Mouse (Mus musculus): ENCODE data around the gene Srr.

Gene Srr

DNA sequence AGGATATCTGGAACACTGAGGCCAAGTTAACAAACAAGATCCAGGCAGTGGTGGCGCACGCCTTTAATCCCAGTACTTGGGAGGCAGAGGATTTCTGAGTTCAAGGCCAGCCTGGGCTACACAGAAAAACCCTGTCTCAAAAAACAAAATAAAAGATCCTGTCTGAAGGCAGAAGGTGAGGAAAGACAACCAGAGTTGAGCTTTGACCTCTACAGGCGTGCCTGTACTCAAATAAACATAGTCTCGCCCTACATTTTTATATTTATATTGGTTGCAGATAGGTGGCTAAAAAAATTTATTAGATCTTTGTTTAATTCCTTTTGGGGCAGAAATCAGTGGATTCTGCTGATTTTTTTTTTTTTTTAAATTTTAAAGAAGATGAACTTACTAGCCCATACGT is 23.3 kb downstream of the Srr start:
- no peak for DNase-seq

DNA sequence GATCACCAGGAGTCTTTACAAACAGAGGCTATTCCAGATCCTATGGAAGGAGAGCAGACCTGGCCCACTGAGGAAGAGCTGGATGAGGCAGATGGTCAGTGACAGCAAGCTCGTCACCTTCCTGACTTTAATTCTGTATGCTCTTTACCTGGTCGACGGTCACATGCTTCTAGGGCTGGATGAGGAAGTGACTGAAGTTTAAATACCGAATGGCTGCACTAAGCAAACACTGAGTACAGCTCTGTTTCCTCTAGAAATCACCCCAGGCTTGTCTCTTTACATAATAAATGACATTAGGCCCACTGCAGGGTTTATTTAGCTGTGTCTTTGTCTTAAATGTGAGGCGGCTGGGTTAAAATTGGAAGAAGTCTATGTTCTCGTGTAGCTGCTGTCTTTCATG is 24.2 kb downstream of the Srr start:
- DNase-seq: no peak

DNA sequence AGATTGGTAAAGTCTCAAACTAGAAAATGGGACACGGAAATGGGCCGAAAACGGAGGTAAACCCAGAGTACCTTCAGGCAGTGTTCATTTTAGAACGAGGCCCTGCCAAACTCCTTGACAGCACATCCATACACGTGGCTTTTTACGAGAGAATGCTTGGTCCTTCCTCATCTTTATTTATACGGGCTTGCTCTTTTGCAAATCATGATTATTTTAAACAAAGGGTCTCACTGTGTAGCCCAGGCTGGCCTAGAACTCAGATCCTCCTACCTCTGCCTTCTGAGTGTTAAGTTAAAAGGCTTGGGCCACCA is 27.3 kb downstream of the Srr start:
- no peak for DNase-seq

DNA sequence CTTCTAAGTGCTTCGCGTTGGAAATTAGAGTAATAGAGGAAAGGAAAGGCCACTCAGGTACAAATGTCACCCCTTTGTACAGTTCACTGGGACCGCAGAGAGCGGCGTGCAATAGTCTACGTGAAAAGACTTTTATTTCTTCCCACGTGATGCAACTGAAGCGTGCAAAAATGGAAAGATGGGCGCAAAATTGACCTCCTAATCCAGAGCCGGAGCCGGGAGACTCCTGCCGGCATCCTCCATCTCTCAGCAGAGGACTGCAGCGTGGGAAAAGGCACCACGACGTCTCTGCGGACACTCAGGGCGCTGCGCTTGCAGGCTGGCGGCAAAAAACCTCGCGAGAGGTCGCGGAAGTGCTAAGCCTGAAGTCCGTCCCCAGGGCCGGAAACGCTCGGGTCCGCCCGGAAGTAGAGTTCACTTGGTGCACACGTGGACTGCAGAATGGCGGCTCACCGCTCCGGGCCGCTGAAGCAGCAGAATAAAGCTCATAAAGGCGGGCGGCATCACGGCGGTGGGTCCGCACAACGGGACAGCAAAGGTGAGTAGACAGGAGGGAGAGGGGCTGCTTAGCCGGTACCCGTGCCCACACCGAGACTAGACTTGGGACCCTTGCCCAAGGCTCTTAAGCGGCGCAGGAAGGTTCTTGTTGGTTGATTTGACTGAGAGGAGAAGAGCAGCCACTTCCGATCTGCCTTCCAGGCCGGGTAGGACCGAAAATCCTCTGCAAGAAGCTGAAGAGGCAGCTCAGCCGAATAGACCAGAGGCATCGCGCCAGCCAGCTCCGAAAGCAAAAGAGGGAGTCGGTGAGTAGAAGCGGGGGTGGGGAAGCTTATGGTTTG is 27.9 kb downstream of the Srr start, which contains the start of gene Tsr1:
Tsr1 (plus strand) TSS at position 394 of the 839 bp plus-strand sequence.
- DNase-seq: peak; percentile 81 to 83

DNA sequence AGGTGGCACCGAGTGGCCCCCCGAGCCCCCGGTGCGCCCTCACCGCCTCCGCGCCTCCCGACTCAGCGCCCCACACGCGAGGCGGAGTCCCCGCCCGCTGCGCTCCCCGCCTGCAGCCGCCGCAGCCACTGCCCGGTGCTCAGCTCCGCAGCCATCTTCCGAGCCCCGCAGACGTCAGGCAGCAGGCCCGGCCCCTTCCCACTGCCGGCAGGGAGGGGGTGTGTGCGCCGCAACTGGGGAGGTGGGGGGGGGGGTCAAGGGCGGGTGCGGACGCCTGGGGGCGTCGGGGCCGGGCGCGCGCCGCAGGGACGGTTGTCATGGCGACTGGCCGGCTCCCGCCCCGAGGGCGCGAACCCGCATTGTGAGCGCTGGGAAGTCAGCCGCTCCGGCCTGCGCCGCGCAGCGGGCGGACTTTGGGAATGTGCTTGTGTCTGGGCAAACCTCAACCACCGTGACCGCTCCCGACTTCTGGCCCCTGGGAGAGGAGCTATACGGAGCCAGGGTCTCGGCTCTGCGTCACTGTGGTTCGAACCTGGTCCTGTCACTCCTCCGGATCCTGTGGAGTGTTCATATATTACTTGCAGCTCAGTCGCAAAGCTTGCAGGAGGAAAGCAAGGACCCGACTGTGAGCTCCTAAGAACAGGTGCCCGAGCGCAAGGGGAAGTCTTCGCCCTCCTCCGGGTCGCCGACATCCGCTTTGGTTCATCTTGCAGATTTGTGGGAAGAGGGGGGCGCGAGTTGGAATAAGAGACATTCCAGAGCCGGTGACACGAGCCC is 28.7 kb downstream of the Srr start, which contains the start of gene Sgsm2:
Sgsm2 (minus strand) TSS at position 160 of the 777 bp plus-strand sequence.
- DNase-seq: peak; percentile 37 to 60

DNA sequence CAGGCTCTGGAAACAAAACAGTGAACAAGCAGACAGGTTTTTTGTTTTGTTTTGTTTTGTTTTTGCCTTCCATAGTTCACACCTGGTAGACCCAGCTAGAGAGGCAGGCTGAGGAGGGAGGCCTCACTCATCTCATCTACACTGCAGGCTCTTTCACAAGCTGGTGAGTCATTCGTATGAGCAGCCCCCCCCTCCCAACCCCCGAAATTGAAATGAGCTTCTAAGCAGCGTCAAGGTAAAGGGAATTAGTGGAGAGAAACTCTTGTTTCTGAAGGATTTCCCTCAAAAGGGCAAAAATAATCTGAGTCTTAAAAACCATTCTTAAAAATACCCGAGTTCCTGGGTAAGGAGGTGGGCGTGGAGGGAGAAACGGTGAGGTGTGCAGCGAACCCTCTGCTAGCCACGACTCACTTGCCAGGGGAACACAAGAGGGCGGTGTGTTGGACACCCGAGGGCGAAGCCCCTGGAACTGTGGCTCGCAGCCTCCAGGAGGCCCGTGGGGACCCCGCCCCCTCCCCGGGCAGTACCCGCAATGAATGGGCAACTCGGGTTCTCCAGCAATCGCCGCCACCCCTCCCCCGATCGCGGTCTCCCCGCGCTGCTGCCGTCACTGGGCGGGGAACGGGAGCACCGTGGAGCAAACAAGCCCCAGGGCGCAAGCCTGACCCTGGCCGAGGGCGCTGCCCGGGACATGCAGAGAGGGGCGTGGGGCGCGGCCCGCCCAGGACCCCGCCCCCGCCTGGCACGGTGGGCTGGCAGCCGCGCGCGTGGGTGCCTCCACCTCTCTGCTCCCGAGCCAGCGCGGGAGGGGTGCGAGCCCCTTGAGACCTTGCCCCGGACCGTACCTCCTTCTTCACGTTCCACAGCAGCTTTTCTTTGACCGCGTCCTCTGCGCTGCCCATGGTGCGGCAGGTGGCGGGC is 29.5 kb downstream of the Srr start:
- peak in 1 of 2 experiments; percentile 48 for DNase-seq

DNA sequence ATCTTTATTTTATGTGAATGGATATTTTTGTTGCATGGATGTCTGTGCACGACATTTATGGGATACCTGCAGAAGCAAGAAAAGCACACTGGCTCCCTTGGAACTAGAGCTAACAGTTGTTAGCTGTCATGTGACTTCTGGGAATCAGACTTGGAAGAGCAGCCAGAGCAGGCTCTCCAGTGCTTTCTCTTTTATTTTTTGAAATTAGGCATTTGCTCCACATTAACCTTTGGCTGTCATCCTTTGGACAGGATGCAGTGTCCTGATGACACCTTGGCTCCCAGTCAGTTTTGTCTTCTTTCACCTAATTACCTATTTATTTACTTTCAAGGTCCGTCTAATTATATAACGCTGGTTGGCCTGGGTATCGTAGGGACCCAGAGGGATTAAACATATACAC is 31.1 kb downstream of the Srr start:
- no peak for DNase-seq

DNA sequence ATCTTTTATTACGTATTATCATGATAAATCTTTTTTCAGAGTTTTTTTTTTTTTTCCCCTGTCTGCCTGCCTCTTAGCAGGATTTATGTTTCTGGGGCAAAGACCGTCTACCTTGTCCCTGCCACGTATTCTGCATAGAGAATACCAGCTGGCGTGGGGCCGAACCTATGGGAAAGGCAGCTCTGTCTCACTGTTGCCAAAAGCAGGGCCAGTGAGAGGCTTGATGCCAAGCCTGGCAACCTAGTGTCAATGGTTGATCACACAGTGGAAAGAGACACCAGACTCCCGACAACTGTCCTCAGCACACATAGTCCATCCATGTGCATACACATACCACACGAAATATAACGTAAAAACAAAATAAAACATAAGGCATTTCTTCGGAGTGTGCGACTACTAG is 42.6 kb downstream of the Srr start:
- no peak for DNase-seq

DNA sequence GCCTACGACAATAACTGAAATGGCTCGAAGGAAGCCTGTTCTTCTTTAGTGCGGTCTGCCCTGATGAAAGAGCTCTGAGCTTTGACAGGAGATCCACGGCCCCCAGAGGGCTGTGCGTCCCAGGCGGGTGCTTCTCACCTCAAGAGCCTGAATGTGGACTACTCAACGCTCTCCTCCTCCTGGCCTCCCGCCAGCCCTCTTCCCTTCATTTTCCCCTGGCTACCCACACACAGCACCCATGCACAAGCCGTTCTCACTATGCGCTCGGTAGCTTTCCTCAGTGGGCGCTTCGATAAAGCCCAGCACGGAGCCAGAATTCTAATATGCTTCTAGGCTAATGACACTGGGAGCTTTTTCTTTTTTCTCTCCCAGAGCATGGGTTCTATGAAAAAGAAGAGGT is 43.8 kb downstream of the Srr start:
- DNase-seq: no peak

DNA sequence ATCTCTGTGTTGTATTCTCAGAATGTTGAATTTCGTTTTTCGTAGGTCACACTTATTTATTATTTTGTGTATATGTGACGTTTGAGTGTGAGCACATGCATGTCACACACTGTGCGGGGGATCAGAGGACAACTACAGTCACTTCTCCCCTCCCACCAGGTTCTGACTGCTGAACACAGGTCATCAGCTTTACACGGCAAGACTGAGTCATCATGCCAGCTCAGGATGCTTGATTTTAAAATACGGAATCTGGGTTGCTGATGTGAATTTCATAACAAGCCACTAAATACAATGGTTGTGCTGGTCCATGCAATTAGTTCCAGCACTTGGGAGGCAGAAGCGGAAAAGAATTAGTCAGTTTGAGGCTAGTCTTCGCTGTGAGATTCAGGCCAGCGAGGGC is 44.7 kb downstream of the Srr start:
- DNase-seq: no peak

DNA sequence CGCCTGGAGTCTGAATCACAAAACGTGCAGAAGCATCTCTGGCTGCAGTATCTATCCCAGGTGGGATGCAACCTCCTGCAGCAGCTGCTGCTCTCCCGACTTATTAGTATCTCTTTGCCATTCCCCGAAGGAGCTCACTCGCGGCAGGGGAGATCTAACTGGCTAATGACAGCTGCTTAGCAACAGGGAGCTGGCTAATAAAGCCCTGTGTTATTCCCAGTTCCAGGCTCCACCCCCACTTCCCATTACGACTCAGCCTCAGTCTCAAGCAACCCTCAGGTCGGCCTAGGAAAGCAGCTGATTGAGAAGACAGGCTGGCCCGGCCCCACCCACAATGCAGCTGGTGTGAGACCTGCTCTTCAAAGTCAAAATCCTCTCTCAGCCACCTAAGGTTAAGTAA is 48.9 kb downstream of the Srr start:
- no peak for DNase-seq

DNA sequence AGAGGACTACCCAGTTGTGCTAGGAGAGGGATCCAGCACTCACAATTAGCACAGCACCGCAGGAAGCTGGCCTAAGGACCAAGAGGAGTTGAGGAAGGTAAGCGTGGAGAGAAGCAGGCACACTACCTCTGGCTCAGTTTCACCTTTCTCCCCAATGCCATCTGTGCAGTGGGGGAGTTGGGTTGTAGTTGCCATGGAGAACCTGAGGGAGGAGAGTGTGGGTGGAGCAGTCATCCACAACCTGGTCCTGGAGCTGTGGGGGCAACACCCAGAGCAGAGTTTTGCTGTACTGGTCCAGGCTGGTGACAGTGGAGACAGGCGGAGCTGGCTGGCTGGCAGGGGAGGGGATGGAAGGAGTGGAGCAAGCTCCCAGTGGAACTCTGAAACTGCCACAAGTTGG is 51.1 kb downstream of the Srr start:
- no peak for DNase-seq

DNA sequence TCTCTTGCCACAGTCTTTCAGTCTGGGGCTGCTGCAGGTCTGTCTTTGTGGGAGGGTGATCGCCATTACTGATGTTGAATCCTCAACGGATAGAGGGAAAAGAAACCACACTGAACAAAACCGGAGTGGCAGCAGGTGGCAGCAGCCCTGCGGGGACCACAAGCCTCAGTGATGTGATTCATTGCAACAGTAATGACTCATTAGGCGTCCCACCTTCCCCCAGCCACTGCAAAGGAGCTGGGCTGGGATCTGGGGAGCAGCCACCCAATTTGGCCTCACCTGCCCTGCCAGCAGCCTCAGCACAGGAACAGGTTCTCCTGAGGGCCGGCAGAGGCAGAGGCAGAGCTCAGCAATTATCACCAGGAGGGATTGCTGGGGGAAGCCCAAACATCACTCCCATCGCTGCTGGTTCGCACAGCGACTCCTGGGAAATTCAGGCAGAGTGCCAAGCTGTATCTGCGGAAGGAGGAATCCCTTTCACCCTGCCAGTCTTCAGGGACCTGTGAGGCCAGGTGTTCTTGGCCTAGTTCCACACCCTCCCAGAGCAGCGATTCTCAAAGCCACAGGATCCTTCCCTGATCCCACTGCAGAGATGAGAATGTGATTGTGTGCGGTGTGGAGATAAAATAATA is 54.6 kb downstream of the Srr start:
- no peak for DNase-seq

DNA sequence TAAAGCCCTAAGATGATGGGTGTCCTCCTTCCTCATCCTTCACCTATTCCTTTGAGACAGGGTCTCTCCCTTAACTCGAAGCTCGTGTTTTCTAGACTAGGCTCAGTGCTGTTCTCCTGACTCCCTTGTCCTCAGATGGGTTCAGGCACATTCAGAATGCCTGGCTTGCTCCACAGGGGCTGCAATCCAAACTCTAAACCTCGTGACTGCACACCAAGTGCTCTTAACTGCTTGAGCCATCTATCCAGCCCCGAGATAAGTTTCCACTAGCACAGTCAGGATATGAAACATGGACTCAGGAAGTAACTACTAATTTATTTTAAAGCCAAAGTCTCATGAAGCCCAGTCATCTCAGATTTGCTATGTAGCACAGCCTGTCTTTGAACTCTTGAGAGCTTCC is 55.2 kb downstream of the Srr start:
- DNase-seq: no peak

DNA sequence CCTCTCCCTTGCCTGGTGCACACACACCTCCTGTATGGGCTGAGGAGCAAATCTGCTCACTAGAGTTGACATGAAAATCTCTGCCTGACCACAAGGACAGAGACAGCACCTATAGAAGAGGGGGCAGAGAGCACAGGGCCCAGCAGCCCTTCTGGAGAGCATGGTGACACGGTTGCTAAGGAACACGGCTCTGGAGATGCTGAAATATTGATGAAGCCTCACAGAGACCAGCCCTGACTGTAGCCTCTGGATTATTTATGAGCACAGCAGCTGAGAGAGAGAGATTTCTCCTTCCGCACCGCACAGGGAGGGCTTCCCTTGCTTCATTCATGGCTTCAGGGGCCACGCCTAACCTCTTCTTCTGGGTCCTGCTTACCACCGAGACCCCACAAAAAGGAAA is 56.1 kb downstream of the Srr start:
- no peak for DNase-seq

DNA sequence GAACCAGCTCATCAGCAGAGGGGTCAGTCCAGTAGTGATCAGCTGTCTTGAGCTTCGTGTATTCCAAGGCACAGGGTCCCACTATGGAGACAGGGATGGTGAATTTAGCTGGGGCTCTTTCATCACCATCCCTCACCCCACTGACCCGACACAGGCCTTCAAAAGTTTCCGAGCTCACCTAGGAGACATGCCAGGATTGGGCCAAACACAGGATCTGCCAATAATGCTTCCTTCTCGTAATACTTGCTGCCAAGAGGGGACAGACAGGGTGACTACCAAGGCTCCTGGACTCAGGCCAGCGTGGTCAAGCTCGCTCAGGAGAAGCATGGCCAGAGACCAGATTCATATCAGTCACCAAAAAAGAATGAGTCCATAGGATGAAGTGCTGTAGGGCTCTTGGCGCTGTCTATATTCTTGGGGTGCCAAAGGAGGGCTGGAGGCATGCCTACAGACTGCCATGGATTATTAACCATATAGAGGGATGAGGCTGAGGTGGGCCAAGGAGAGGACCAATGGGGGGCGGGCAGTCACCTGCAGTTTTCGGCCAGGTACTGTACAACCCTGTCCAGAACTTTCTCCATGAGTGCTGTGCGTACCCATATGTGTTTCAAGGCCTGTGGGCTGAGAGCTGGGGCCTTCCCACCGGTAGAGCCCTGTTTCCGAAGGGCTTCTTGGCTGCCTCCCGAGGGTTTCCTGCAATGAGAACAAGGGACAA is 57.5 kb downstream of the Srr start:
- no peak for DNase-seq

DNA sequence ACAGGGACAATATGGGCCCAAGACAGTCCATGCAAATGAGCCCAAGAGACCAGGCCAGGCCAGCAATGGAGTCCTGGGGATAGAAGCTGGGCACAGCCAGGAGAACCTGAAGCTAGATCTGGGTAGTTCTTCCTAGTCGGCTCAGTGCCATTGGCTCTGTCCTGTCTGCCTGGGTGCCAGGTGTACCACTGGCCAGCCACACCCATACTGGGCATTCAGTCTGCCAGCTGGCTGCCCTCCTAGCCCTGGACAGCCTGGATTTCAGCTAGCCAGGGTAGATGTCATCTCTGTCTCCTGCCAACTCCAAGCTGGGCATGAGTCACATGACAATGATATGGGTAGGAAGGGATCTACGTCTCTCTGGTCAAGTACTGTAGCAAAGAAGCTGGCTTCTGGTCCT is 58.6 kb downstream of the Srr start:
- no peak for DNase-seq

DNA sequence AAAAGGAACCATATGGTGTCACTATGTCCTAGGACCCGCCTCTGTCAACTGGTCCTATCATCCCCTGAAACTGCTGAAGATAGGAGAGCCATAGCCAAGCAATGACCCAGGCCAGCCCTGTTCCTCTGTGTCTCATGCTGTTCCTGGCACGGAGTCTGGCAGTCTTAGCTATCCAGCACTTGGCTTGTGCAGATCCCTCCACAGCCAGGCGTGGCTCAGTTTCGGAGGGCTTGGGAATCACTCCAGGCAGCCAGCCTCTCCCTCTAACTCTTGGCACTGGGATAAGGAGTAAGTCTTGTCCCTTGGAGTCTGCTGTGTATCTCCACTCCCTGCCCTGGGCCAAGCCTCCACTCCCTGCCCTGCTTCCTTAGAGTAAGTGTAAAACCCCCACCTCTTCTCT is 59.1 kb downstream of the Srr start:
- no peak for DNase-seq

DNA sequence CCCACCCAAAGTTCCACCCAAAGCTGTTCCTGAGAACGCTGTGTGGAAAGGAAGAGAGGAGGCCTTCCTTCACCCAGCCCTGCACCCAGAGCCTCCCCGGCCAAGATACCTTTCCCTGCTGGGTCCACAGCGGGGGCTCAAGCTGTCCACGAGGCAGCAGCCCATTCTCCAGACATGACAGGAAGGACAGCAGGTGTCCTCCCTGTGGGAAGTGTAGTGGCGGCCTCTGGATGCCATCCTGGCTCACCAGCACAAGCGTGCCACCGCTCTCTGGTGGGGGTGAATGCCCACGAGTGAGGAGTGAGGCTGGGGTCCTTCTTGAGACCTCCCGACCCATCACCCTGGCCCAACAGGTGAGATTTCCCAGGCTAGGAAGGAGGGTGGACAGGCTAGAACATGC is 60.5 kb downstream of the Srr start:
- no peak for DNase-seq

DNA sequence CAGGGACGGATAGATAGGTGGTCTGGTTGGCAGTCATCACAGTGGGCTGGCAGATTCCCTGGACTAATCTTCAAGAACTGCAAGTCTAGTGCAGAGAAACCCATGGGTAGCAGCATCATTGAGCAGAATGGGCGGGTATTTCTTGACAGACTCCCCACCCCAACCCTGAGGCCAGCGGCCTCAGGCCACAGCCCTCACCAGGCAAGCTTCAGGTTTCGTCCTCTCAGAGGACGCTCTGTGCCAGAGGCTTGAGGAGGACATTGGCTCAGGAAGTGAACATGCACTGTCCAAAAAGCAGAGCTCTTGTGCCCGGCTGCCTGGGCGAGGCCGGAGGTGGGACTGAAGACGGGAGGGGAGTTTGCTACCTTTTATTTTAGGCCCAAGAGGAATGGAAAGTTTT is 61.3 kb downstream of the Srr start:
- no peak for DNase-seq

DNA sequence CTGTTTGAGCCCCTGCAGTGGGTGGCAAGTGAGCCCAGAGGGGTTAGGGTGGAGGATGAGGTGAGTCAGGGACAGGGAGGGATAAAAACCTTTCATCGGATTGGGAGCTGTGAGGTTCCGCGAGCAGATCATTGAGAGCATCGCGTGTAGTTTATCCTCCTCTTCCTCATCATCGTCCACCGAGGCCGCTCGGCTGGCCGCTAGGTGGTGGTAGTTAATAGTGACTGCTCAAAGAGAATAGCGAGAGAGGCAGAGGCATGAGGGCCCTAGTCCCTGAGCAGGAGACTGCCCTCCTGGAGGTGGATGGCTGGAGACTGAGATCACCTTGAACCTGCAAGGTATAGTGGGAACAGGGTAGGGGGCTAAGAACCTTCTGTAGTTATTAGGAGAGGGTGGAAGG is 62.3 kb downstream of the Srr start:
- no peak for DNase-seq

DNA sequence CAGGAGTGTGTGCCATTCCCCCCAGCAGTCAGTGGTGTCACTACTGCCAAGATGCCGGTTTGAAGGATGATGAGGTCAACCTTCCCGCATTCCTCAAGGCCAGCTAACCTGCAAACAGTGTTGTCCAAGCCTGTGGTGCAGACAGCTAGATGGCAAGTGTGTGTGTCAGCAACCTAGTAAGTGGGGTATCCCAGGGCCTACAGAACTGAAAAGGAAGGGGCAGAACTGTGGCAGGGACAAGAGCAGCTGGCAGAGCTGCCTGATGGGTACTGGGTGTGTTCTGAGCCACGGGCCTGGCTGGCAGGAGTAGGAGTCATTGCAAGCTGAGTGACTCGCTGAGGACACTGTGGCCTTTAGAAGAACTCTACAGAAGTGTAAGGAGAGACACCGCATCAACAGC is 63.6 kb downstream of the Srr start:
- DNase-seq: no peak

Data from spleen, adult 18-20 months (tissue).